Mouse (Mus musculus): ENCODE results near the gene Tspan14. TPM values are rescaled to one million over a fixed set of nuclear protein-coding genes. Genes with fewer than 3 reads are reported as not detected.

Tspan14 gene
- polyA plus RNA-seq, 3 experiments from 2014 or later = 52.1 to 82.3 (median 65.1) TPM

GRCm38 (mm10) chr14:40870598-40870997, 96.0 kb downstream of the Tspan14 start:
- no peak for ATAC-seq

DNA sequence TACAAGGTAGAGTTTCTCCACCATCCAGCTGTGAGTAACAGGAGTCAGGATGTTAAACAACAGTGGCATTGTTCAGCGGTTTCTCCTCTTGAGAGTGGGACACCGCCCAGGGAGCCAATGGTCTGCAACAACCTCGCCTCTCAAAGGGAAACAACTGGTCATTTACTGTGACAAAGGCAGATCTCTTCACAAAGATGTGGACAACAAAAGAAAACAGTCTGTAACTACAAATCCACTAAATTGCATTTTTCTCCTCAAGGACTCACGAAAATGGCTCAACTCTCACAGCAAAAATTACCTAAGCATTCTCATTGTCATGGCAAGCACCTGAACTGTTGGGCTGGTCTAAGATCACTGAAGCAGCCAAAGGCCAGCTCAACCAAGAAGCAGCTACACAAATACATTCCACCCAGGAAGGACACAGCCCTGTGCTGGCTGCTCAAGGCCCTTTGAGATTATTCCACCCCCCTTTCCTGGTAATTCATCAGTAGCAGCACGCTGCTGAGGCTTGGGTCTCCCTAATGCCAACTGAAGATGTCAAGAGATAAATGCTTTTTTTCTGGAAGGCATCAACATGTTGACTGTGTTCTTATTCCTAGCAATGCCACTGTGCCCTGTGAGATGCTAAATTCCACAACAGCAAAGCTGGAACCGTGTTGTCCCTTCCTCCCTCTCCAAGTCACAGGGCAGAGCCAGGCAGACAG, 101.6 kb downstream of the Tspan14 start:
- ATAC-seq = no peak

DNA sequence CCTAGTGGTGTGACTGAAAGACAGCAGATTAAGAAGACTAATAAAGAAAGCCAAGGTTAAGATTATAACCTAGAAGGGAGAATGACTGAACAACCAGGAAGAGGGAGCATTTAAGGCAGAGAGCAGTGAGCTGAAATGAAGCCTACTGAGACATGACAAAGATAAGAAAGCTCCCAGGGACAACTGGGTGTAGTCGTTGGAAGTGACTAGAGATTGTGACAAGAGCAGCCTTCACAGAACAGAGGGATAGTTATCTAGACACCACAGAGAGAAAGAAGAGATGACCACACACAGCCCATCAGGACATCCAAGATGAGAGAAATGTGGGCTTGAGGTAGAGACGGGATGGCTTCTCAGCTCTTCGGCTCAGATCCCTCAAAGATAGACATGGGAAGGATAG, 102.9 kb downstream of the Tspan14 start:
- ATAC-seq = no peak

DNA sequence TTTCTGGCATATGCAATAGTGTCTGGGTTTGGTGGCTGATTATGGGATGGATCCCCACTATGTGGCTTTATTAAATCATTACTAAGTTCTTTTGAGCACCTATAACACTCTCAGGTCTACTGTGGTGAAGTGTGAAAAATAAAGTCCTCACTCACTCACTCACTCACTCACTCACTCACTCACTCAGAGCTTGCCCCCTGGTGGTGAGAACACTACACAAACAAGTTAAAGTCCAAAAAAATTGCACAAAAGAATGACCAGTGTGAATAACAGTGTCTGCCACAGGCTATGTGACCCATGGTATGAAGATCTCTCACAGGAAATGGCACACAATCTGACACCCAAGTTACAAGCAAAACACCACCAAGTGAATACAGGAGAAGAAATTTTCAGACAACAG, 103.6 kb downstream of the Tspan14 start:
- ATAC-seq = no peak

Other genes with a start within 250 kb of the Tspan14 start
- gene Sh2d4b, start 73.5 kb downstream of the Tspan14 start, polyA plus RNA-seq (2017; shearing (Covaris generic)) = 1 to 10 TPM in 1 of 3 experiments, under 1 TPM in 2; 0.39 to 1.4 (median 0.71) TPM
- gene Fam213a, start 47.0 kb upstream of the Tspan14 start, polyA plus RNA-seq (2017; shearing (Covaris generic)) = 1 to 10 TPM; 8.0 to 9.7 (median 8.3) TPM
- not detected for gene Dydc2, start 102.4 kb upstream of the Tspan14 start, polyA plus RNA-seq (2017; shearing (Covaris generic))
- not detected for gene Dydc1, start 106.1 kb upstream of the Tspan14 start, polyA plus RNA-seq (2017; shearing (Covaris generic))
- not detected for gene Mat1a, start 138.2 kb upstream of the Tspan14 start, polyA plus RNA-seq (2017; shearing (Covaris generic))
- not detected for gene Sftpa1, start 165.0 kb upstream of the Tspan14 start, polyA plus RNA-seq (2017; shearing (Covaris generic))
- gene Mbl1, start 184.7 kb upstream of the Tspan14 start, polyA plus RNA-seq (2017; shearing (Covaris generic)) = not detected
- not detected for gene Sftpd, start 218.3 kb upstream of the Tspan14 start, polyA plus RNA-seq (2017; shearing (Covaris generic))

Measured in inflammation-experienced regulatory T-cells, adult 6 months (primary cell).